Mouse (Mus musculus): ENCODE results near the gene Cd79b. TPM values are rescaled to one million over a fixed set of nuclear protein-coding genes. Genes with fewer than 3 reads are reported as not detected.
A peak's percentile ranks its signal among the peaks of the same experiment; 100 is the strongest.

Cd79b gene
- polyA plus RNA-seq, 1 experiment from 2014 or later, result 2.7 TPM

DNA sequence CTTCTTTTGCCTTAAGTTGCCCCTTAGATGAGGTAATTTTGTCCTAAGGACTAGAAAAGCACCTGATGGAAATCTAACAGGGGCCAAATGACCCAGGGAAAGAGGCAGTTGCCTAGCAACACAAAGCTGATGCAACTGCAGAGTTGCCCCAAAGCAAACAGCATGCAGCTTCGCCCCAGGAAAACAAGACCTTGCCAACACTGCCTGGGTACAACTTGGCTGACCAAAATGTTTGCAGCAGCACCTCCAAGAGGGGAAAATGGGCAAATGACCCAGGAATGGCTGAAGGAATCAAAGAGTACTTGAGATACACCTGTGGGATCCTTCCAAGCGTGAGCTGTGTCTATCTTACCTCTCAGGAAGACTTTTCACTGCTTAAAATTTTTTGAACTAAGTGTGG lies 22.7 kb downstream of the Cd79b start:
- Histone ChIP-seq H3K36me3 (ENCODE audit: control insufficient read depth, insufficient read depth, low read length) (no peaks in the 10 kb centered on the region), H3K4me3 (ENCODE audit: low read depth, low read length) (no peak overlapping the region), H3K9ac (replicated peaks; ENCODE audit: low read depth, low read length) (no peak overlapping the region), H3K27me3 (ENCODE audit: control insufficient read depth, insufficient read depth, low read length) (no peaks in the 10 kb centered on the region), H3K4me2 (replicated peaks; ENCODE audit: low read depth, low read length) (no peak overlapping the region), H3K4me1 (ENCODE audit: control insufficient read depth, insufficient read depth, low read length) (no peaks in the 10 kb centered on the region), H3K9me3 (ENCODE audit: control insufficient read depth, low read depth, low read length) (no peaks in the 10 kb centered on the region), H3K27ac (ENCODE audit: low read length) (no peak overlapping the region)
- WGBS, result 86% methylated on average over 2 of the region's 2 CpGs
- ATAC-seq (ENCODE audit: insufficient number of reproducible peaks, insufficient read depth, low FRiP score, low read depth), result no peak

DNA sequence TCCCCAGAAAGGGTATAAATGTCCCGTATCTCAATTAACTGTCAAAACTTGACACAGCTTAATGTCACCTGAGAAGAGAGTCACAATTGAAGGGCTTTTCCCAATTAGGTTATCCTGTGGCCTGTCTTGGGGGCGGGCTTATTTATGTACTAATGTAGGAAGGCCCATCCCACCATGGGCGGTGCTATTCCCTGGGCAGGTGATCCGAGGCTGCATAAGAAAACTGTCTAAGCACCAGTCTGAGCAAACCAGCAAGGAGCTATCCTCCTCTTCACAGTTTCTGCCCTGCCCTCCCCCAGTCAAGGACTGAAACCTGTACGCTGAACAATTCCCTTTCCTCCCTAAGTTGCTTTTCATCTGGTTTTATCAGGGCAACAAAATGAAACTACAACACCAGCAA lies 24.2 kb downstream of the Cd79b start:
- Histone ChIP-seq H3K36me3 (ENCODE audit: control insufficient read depth, insufficient read depth, low read length) (no peaks in the 10 kb centered on the region), H3K4me2 (replicated peaks; ENCODE audit: low read depth, low read length) (no peak overlapping the region), H3K4me3 (ENCODE audit: low read depth, low read length) (no peak overlapping the region), H3K27ac (ENCODE audit: low read length) (no peak overlapping the region), H3K4me1 (ENCODE audit: control insufficient read depth, insufficient read depth, low read length) (no peaks in the 10 kb centered on the region), H3K27me3 (ENCODE audit: control insufficient read depth, insufficient read depth, low read length) (no peaks in the 10 kb centered on the region), H3K9me3 (ENCODE audit: control insufficient read depth, low read depth, low read length) (no peaks in the 10 kb centered on the region), H3K9ac (replicated peaks; ENCODE audit: low read depth, low read length) (no peak overlapping the region)
- WGBS, result 87% methylated on average over 5 of the region's 5 CpGs
- no peak for ATAC-seq (ENCODE audit: insufficient number of reproducible peaks, insufficient read depth, low FRiP score, low read depth)

DNA sequence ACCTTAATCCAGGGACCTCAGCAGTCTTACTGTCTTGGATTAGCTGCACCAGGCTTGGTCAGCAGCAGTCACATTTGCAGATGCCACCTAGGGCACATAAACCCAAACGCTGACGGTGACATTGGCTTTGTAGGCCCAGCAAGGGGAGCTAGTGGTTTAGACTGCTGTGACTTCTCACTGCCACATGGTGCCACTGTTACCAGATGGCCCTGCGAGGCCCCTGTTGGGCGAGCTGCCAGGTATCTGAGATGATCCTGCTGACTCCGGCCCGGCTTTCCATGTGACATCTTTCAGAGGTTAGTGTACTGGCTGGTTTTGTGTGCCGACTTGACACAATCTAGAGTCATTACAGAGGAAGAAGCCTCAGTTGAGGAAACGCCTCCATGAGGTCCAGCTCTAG lies 25.2 kb downstream of the Cd79b start:
- Histone ChIP-seq H3K27ac (ENCODE audit: low read length) (no peak overlapping the region), H3K27me3 (ENCODE audit: control insufficient read depth, insufficient read depth, low read length) (no peaks in the 10 kb centered on the region), H3K4me3 (ENCODE audit: low read depth, low read length) (no peak overlapping the region), H3K4me1 (ENCODE audit: control insufficient read depth, insufficient read depth, low read length) (no peaks in the 10 kb centered on the region), H3K9ac (replicated peaks; ENCODE audit: low read depth, low read length) (no peak overlapping the region), H3K4me2 (replicated peaks; ENCODE audit: low read depth, low read length) (no peak overlapping the region), H3K36me3 (ENCODE audit: control insufficient read depth, insufficient read depth, low read length) (no peaks in the 10 kb centered on the region), H3K9me3 (ENCODE audit: control insufficient read depth, low read depth, low read length) (no peaks in the 10 kb centered on the region)
- 48% methylated on average over 8 of the region's 8 CpGs for WGBS
- ATAC-seq (ENCODE audit: insufficient number of reproducible peaks, insufficient read depth, low FRiP score, low read depth), result no peak

DNA sequence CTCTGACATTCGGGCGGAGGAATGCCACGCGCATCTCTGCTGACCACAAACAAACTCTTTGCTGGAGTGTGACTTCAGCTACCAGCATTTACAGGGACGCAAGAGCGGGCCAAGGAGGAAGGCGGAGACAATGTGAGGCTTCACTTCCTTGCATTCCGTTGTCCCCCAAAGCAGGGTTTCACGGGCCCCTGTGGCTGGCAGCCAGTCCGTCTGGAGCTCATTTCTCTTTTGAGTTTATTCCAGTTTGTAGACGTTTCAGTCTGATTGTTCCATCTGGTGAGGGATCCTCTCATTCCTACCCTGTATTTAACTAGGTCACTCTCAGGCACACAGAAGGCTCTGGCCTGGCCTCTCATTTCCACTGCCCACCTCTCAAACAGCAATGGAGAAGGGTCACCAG lies 27.6 kb downstream of the Cd79b start:
- no peak overlapping the region for H3K27ac ChIP-seq (ENCODE audit: low read length)
- H3K9ac ChIP-seq (replicated peaks; ENCODE audit: low read depth, low read length), result no peak overlapping the region
- no peaks in the 10 kb centered on the region for H3K36me3 ChIP-seq (ENCODE audit: control insufficient read depth, insufficient read depth, low read length)
- 65% methylated on average over 11 of the region's 11 CpGs for WGBS
- ATAC-seq (ENCODE audit: insufficient number of reproducible peaks, insufficient read depth, low FRiP score, low read depth), result no peak
- no peaks in the 10 kb centered on the region for H3K27me3 ChIP-seq (ENCODE audit: control insufficient read depth, insufficient read depth, low read length)
- no peaks in the 10 kb centered on the region for H3K4me1 ChIP-seq (ENCODE audit: control insufficient read depth, insufficient read depth, low read length)
- no peaks in the 10 kb centered on the region for H3K9me3 ChIP-seq (ENCODE audit: control insufficient read depth, low read depth, low read length)
- H3K4me3 ChIP-seq (ENCODE audit: low read depth, low read length), result no peak overlapping the region
- H3K4me2 ChIP-seq (replicated peaks; ENCODE audit: low read depth, low read length), result no peak overlapping the region

DNA sequence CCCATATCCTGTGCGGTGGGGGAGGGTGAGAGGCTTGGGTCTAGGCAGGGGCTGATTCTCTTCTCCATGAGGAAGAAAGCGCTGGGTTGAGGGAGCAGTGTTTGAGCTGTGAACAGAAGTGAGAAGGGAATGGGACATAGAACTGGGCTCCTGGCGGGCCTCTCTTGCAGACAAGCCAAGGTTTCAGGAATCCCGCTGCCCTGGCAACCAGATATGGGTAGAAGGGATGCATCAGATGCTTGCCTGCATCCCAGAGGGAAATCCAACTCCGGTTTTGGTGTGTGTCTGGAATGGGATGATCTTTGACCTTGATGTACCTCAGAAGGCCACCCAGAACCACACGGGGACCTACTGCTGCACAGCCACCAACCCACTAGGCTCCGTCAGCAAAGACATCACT lies 28.4 kb downstream of the Cd79b start:
- Histone ChIP-seq H3K4me3 (ENCODE audit: low read depth, low read length) (no peak overlapping the region), H3K9me3 (ENCODE audit: control insufficient read depth, low read depth, low read length) (no peaks in the 10 kb centered on the region), H3K36me3 (ENCODE audit: control insufficient read depth, insufficient read depth, low read length) (no peaks in the 10 kb centered on the region), H3K9ac (replicated peaks; ENCODE audit: low read depth, low read length) (no peak overlapping the region), H3K4me1 (ENCODE audit: control insufficient read depth, insufficient read depth, low read length) (no peaks in the 10 kb centered on the region), H3K27ac (ENCODE audit: low read length) (no peak overlapping the region), H3K27me3 (ENCODE audit: control insufficient read depth, insufficient read depth, low read length) (no peaks in the 10 kb centered on the region), H3K4me2 (replicated peaks; ENCODE audit: low read depth, low read length) (no peak overlapping the region)
- WGBS, result 89% methylated on average over 7 of the region's 7 CpGs
- no peak for ATAC-seq (ENCODE audit: insufficient number of reproducible peaks, insufficient read depth, low FRiP score, low read depth)

DNA sequence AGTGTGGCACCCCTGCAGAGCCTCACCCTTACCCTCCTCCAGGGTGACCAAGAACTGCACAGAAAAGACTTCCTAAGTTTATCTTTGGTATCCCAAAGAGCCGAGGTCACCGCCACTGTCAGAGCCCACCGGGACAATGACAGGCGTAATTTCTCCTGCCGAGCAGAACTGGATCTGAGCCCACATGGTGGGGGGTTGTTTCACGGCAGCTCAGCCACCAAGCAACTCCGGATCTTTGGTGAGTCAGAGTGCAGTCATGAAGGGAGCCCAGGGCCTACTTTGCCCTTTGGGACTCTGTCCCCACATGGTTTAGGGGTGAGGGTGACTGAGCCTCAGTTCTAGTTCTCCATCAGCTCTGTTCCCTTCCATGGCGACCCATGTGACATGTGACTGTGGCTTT lies 30.4 kb downstream of the Cd79b start:
- Histone ChIP-seq H3K9me3 (ENCODE audit: control insufficient read depth, low read depth, low read length) (no peaks in the 10 kb centered on the region), H3K4me3 (ENCODE audit: low read depth, low read length) (no peak overlapping the region), H3K27ac (ENCODE audit: low read length) (no peak overlapping the region), H3K36me3 (ENCODE audit: control insufficient read depth, insufficient read depth, low read length) (no peaks in the 10 kb centered on the region), H3K4me2 (replicated peaks; ENCODE audit: low read depth, low read length) (no peak overlapping the region), H3K27me3 (ENCODE audit: control insufficient read depth, insufficient read depth, low read length) (no peaks in the 10 kb centered on the region), H3K4me1 (ENCODE audit: control insufficient read depth, insufficient read depth, low read length) (no peaks in the 10 kb centered on the region), H3K9ac (replicated peaks; ENCODE audit: low read depth, low read length) (no peak overlapping the region)
- 72% methylated on average over 8 of the region's 8 CpGs for WGBS
- no peak for ATAC-seq (ENCODE audit: insufficient number of reproducible peaks, insufficient read depth, low FRiP score, low read depth)

DNA sequence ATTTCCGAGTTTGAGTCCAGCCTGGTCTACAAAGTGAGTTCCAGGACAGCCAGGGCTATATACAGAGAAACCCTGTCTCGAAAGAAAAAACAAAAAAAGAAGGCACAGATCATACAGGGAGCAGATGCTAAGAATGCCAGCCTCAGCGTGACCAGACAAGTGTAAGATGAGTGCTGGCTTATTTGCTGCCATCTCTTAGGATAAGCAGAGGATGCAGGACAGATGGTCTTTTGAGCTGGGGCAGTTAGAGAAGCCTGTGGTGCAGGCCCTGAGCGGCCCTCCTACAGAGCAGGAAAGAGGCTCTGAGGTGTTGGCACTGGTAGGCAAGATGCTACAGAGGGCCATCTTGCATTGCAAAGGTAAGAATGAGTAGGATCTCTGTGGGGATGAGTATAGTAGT lies 31.2 kb downstream of the Cd79b start:
- H3K36me3 ChIP-seq (ENCODE audit: control insufficient read depth, insufficient read depth, low read length), result no peaks in the 10 kb centered on the region
- no peaks in the 10 kb centered on the region for H3K27me3 ChIP-seq (ENCODE audit: control insufficient read depth, insufficient read depth, low read length)
- no peak overlapping the region for H3K4me3 ChIP-seq (ENCODE audit: low read depth, low read length)
- no peak overlapping the region for H3K4me2 ChIP-seq (replicated peaks; ENCODE audit: low read depth, low read length)
- WGBS, result 78% methylated on average over 4 of the region's 4 CpGs
- H3K9ac ChIP-seq (replicated peaks; ENCODE audit: low read depth, low read length), result no peak overlapping the region
- no peak for ATAC-seq (ENCODE audit: insufficient number of reproducible peaks, insufficient read depth, low FRiP score, low read depth)
- H3K4me1 ChIP-seq (ENCODE audit: control insufficient read depth, insufficient read depth, low read length), result no peaks in the 10 kb centered on the region
- H3K9me3 ChIP-seq (ENCODE audit: control insufficient read depth, low read depth, low read length), result no peaks in the 10 kb centered on the region
- H3K27ac ChIP-seq (ENCODE audit: low read length), result no peak overlapping the region

DNA sequence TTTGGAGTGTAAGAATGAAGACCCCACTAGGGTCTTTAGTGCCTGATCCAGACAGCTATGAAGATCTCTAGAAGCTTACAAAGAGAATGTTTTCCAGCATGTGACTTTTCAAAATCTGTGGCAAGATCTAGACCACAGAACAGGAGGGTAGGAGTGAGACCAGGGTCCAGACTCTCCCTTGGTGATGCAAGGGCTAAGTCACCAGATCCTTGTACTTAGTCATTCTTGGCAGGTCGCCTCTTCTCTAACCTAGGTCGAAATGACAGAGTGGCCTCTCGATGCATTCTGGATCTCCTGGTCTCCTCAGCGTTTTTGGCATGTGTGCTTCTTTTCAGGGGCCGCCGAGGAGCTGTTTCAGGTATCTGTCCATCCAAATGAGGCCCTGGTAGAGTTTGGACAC lies 32.1 kb downstream of the Cd79b start:
- Histone ChIP-seq H3K4me3 (ENCODE audit: low read depth, low read length) (no peak overlapping the region), H3K9ac (replicated peaks; ENCODE audit: low read depth, low read length) (no peak overlapping the region), H3K4me1 (ENCODE audit: control insufficient read depth, insufficient read depth, low read length) (no peaks in the 10 kb centered on the region), H3K4me2 (replicated peaks; ENCODE audit: low read depth, low read length) (no peak overlapping the region), H3K9me3 (ENCODE audit: control insufficient read depth, low read depth, low read length) (no peaks in the 10 kb centered on the region), H3K27ac (ENCODE audit: low read length) (no peak overlapping the region), H3K27me3 (ENCODE audit: control insufficient read depth, insufficient read depth, low read length) (no peaks in the 10 kb centered on the region), H3K36me3 (ENCODE audit: control insufficient read depth, insufficient read depth, low read length) (no peaks in the 10 kb centered on the region)
- ATAC-seq (ENCODE audit: insufficient number of reproducible peaks, insufficient read depth, low FRiP score, low read depth), result no peak
- WGBS, result 82% methylated on average over 6 of the region's 6 CpGs

DNA sequence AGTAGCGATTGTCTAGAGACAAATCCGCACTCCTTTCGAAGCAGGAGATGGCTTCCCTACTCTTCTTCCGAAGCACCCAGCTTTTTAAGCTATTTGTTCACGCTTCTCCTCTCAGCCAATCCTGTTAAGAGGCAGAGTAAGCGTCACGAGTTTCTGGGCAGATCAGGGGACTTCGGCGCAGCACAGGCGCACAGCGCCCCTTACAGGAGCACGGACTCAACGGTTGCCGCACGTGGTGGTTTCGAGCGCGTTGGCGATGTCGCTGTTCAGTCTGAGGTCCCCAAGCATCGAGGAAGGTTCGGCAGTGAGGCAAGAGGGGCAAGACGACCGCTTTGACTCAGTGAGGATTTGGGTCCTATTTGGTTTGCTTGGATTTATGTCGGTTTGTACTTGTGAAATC lies 38.1 kb downstream of the Cd79b start, which contains the start of gene Tcam1:
Tcam1 (plus strand) TSS at position 219 of the 400 bp plus-strand sequence.
- Histone ChIP-seq H3K4me3 (ENCODE audit: low read depth, low read length) (no peak within 1 kb of the TSS; the same call in 1 of the 2 replicates), H3K4me1 (ENCODE audit: control insufficient read depth, insufficient read depth, low read length) (peaks cover 14% of the 10 kb centered on the region; the same call in 1 of the 2 replicates), H3K27me3 (ENCODE audit: control insufficient read depth, insufficient read depth, low read length) (no peaks in the 10 kb centered on the region), H3K9me3 (ENCODE audit: control insufficient read depth, low read depth, low read length) (no peaks in the 10 kb centered on the region), H3K4me2 (replicated peaks; ENCODE audit: low read depth, low read length) (peak within 1 kb of the TSS; percentile 36), H3K36me3 (ENCODE audit: control insufficient read depth, insufficient read depth, low read length) (no peaks in the 10 kb centered on the region), H3K9ac (replicated peaks; ENCODE audit: low read depth, low read length) (no peak within 1 kb of the TSS), H3K27ac (ENCODE audit: low read length) (no peak within 1 kb of the TSS)
- WGBS, result 4% methylated on average over 25 of the region's 25 CpGs
- ATAC-seq (ENCODE audit: insufficient number of reproducible peaks, insufficient read depth, low FRiP score, low read depth), result peak; percentile 40; the same call in 1 of the 2 replicates

Data from stomach, embryonic 14.5 days (tissue).